Mouse (Mus musculus) layer of hippocampus, adult 11-12 months (tissue): Measurements from ENCODE around the gene Lyzl6.

Source experiments
- DNase-seq: peaks from one replicate; pipeline ENCODE4 v3.0.0; 2022; ENCODE audit warnings: low spot score

Lyzl6 gene

DNA sequence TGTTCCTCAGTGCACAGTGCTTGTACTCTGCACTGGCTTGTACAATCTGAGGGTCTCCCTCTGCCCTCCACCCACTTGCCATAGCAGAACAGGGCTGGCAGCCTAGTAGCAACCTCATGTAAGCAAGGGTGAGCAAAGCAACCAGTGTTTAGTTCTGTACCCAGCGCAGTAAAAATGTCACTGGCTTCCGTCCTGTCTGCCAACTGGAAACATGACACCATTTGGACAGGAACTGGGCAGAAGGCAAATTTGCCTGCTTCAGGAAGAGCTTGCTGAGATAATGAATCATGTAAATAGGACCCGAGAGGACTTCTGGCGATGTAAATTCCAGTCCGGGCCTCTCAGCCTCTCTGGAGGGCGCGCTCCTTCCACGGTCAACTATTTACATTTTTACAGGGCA is 7.0 kb upstream of the Lyzl6 start:
- no peak for DNase-seq

GRCm38 (mm10) chr11:103643211-103643610 is 4.5 kb upstream of the Lyzl6 start:
- DNase-seq: no peak

DNA sequence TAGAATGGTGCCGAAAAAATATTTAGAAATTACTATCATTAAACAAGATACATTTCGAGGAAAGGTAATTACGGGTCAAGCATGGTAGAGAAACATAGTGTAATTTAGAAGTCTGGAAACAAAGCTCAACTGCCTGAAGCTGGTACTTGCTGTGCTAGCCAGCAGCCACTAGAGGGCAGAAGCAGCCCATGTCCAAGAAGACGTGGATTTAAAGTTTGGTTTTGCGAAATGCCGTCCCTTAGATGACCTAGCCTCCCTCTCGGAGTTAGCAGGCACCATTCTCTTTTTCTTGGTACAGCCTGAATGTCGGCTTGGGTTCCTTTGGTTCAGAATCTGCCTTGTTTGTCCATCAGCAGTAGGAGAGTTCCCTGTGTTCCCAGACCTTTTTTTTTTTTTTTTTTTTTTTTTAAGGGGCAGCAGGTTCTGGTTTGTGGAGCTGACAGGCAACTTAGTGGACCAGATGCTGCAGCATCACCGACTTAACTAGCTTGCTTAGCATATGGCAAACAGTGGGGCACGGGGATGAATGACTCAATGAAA is 787 bp upstream of the Lyzl6 start:
- DNase-seq: peak; percentile 62

DNA sequence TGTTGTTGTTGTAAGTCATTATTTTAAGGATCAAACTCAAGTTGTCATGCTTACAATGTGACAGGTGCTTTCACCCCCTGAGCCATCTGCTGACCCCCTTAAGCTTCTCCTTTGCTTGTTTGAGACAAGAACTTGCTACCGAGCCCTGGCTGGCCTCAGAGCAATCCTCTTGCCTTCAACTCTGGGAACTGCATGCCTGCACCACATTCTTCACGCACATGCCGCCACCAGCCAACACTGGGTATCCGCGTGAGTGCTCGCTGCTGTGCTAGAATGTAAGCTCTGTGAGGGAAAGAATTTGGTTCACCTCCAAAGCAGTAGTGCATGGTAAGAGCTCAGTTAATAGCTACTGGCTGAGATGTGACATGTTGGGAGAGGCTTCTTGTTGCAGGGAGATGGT is 2.4 kb downstream of the Lyzl6 start:
- no peak for DNase-seq

DNA sequence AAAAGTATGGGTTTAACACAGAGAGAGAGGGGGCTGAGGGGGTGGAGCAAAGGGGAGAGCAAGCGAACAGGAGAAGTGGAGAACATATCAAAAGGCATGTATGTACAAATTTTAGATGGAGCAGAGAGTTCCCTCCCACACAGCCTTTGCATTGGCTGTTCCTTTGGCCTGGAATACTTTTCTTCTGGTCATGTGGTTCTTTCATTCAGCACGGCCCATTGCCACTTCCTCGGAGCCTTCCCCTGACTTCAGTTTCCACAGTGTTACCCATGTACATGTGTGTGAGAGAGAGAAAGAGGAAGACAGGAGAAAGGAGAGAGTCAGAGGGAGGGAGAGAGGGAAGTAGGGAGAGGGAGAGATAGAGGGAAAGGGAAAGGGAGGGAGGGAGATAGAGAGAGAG is 3.2 kb downstream of the Lyzl6 start:
- no peak for DNase-seq

DNA sequence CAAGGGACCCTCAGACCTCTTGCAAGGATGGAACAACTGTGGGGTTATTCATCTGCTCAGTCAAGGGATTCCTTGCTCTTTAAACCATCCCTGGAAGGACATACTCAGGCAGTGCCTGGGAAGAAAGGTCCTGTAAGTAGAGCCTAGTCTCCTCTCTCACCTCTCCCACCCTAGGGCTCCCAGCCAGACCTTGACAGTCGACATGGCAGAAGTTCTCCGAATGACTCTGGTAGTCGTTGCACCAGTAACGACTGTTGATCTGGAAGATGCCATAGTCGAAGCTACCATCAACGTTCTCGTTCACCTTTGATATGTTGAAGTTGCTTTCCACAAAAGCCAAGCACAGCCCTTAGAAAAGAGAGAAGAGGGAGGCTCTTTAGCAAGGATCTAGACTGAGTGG is 3.9 kb downstream of the Lyzl6 start:
- DNase-seq: no peak

DNA sequence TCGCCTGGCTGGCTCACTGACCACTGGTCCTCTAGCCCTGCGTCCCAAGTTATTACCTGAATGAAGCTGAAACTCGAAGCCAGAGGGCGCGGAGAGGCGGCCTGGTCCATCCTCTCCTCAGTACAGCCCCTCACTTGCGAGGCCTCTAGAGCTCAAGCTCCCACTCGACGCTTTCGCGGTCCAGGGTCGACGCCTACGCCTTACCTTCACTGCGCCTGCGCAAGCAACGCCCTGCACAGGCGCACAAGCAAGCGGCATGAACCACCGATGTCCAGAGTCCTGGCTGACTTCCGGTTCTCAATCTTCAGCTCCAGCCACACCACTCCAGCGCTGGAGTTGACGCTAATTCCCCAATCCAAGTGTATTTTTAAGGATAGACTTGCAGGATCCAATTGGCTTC is 11.2 kb downstream of the Lyzl6 start:
- DNase-seq: no peak

DNA sequence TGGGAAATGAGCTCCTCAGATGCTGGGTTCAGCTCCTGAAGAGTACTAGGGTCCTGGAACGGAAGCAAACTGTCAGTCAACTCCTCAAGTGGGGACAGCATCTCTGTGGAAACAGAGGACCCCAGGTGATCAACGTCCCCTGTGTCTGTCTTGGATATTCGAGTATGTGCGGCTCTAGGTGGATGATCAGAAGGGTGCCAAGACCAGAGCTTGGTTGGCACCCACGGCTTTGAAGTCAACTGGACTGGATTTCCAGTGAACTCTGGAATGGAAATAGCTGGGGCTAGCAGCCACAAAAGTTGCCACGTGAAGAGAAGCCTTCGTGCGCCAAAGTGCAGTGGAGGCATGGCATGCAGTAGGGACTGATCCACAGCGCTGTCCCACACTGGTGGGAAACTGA is 17.6 kb downstream of the Lyzl6 start, which contains the start of gene Gm884:
Gene Gm884, minus strand, starts transcription at position 101 of the 400 bp plus-strand sequence.
- no peak for DNase-seq

DNA sequence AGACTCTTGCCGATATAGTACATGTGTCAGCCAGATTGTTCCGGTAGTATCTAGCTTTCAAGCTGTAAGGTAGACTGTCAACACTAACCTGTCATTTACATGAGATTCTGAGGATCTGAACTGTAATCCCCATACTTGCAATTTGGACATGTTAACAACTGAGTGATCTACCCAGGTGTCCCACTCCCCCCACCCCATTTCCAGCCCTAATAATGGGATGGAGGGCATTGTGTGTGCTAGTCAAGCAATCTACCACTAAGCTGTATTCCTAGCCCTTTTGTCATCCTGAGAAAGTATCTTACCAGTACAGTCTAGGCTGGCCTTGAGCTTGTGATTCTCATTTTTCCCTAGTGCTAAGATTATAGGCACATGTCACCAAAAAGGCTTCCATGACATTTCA is 27.9 kb downstream of the Lyzl6 start:
- no peak for DNase-seq

DNA sequence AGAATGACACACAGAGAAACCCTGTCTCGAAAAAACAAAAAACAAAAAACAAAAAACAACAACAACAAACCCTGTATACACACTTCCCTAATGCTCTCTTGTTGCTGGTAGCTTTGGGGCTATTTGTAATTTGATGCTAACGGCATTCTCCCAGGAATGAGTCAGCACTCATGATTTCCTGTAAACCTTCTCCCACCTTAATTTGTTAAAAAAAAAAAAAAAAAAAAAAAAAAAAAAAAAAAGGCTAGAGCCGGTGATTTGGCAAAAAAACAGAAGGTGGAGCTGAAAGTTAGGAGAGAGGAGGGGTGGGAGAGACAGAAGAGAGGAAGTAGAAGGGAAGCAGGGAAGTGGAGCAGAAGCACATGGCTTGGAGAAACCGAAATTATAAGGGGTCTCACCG is 32.1 kb downstream of the Lyzl6 start:
- DNase-seq: no peak
